Comparison of ENCODE assay signal across 12 mouse cellular contexts in the genomic region with DNA sequence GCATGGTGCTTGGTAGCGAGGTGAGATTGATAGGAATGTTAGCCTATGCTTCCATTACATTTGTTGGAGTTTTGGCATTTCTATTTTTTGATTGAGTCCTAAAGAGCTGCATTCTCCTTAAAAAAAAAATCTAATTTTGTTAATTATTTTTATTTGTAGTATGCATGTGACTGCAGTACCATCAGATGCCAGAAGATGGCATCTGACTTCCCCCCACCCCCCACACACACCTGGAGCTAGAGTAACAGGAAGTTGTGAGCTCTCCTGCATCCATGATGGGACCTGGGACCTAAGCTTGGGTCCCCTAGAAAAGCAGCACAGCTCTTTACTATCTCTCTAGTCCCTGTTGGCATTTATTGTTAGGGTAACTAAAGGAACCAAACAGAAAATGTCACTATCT.
A peak's percentile ranks its signal among the peaks of the same experiment; 100 is the strongest.
DNase-seq lines count a peak whose midpoint lies in the region; ATAC-seq and TF ChIP-seq lines count a peak whose summit lies in the region.
"Had no signal": no experiment of that assay in that cellular context is flagged by ENCODE, and none has a peak within 500 bp of the region (broad histone marks: within the 10 kb centered on the region; RNA-seq: fewer than 3 reads in every experiment).

No protein-coding gene starts in this region.

- intact Hi-C loops in left cerebral cortex, adult 2 months (cut with DNase I) = loop anchor here (1.0 to 5.0 kb wide), 3 partner anchors 496 to 685 kb away; partner anchors contain the start of gene Fzd1

- no peak for DNase-seq in cerebellum, adult 2 months
- no peak for DNase-seq in cerebellum, postnatal 36 days
- DNase-seq in left cerebral cortex, adult 2 months (ENCODE audit: extremely low spot score in 1 of 2, low spot score in 2 of 2) = no peak
- DNase-seq in left cerebral cortex, adult 8-10 months (ENCODE audit: low spot score in 2 of 2) = no peak
- DNase-seq in retina, embryonic 14.5 days (ENCODE audit: low spot score) = no peak
- DNase-seq in neural tube, embryonic 10.5 days (ENCODE audit: extremely low spot score, low spot score) = no peak
- DNase-seq: heart, postnatal 14 days had no signal

- no peak for TF ChIP-seq POLR2A in cerebellum, adult 2 months (IDR thresholded peaks at IDR 0.05; ENCODE audit: borderline replicate concordance, insufficient read depth, low read length)

- WGBS in cerebellum, adult 2 months = 100% methylated on average over 1 of the region's 1 CpGs

- no peak overlapping the region for H3K27ac ChIP-seq in cerebellum, adult 2 months (ENCODE audit: insufficient read depth, low read length)
- no peak overlapping the region for H3K27ac ChIP-seq in left cerebral cortex, adult 2 months
- H3K27ac ChIP-seq: forebrain, embryonic 15.5 days; limb, embryonic 12.5 days; macrophage had no signal

- TF ChIP-seq CTCF in cerebellum, adult 2 months (IDR thresholded peaks at IDR 0.05; ENCODE audit: borderline replicate concordance, insufficient read depth, low read depth, low read length) = peak; percentile 62
- peak; percentile 65 for TF ChIP-seq CTCF in left cerebral cortex, adult 2 months (IDR thresholded peaks at IDR 0.05)
- peak; percentile 84 for TF ChIP-seq CTCF in E14TG2a.4 (conservative IDR thresholded peaks at IDR 0.05; ENCODE audit: low read length)

- H3K9me3 ChIP-seq in E14TG2a.4 (ENCODE audit: low read length) = no peaks in the 10 kb centered on the region
- H3K9me3 ChIP-seq: forebrain, embryonic 15.5 days had no signal

- H3K27me3 ChIP-seq in cerebellum, adult 2 months (ENCODE audit: control insufficient read depth, insufficient read depth, low read length) = no peaks in the 10 kb centered on the region
- no peaks in the 10 kb centered on the region for H3K27me3 ChIP-seq in E14TG2a.4 (ENCODE audit: insufficient read depth, low read length)
- H3K27me3 ChIP-seq: forebrain, embryonic 15.5 days; limb, embryonic 12.5 days had no signal

- 0 out of 2 replicates have a peak, but pooled peaks have one; percentile 50 for ATAC-seq in common myeloid progenitor, adult 5-6 weeks (replicated peaks; ENCODE audit: low read depth, poor library complexity, severe bottlenecking)
- ATAC-seq: forebrain, embryonic 15.5 days had no signal

- no peaks in the 10 kb centered on the region for H3K36me3 ChIP-seq in E14TG2a.4 (ENCODE audit: insufficient read depth, low read length)
- H3K36me3 ChIP-seq: forebrain, embryonic 15.5 days; limb, embryonic 12.5 days had no signal

- H3K4me1 ChIP-seq in cerebellum, adult 2 months (ENCODE audit: control insufficient read depth, insufficient read depth, low read length) = no peaks in the 10 kb centered on the region
- no peaks in the 10 kb centered on the region for H3K4me1 ChIP-seq in E14TG2a.4 (replicated peaks; ENCODE audit: low read depth, low read length)
- H3K4me1 ChIP-seq: forebrain, embryonic 15.5 days had no signal

- H3K4me3 ChIP-seq in cerebellum, adult 2 months (replicated peaks; ENCODE audit: insufficient read depth, low read depth, low read length) = no peak overlapping the region
- no peak overlapping the region for H3K4me3 ChIP-seq in left cerebral cortex, adult 2 months
- no peak overlapping the region for H3K4me3 ChIP-seq in E14TG2a.4 (replicated peaks; ENCODE audit: low read length)
- H3K4me3 ChIP-seq: forebrain, embryonic 15.5 days; limb, embryonic 12.5 days had no signal
